Mouse (Mus musculus) spleen, adult 2 months (tissue): ENCODE data around the gene Tenm4.

Source experiments
- CTCF ChIP-seq: fragments of 200-500 bp; IDR thresholded peaks from 2 replicates; pipeline ENCODE4 v1.5.1; 2011; ENCODE audit warnings: mild to moderate bottlenecking, inconsistent platforms; ENCODE audit not compliant: insufficient read depth, insufficient read length, insufficient replicate concordance; ENCODE audit errors: extremely low read depth
- POLR2A ChIP-seq: fragments of 200-500 bp; IDR thresholded peaks from 2 replicates; pipeline ENCODE4 v1.6.1; 2011; ENCODE audit warnings: low read depth, low read length, inconsistent platforms

GRCm38 (mm10) chr7:96438392-96438791, 267.3 kb downstream of the Tenm4 start:
- TF ChIP-seq POLR2A (no peak), CTCF (no peak)
